Mouse (Mus musculus) erythroblast, embryonic 14.5 days (primary cell): ENCODE results near the gene Plek2. TPM values are rescaled to one million over a fixed set of nuclear protein-coding genes. Genes with fewer than 3 reads are reported as not detected.

Experiments used
- H3K27me3 ChIP-seq: 2 replicates; pipeline ENCODE4 v1.6.1; 2012; ENCODE audit warnings: inconsistent platforms; ENCODE audit not compliant: control insufficient read depth
- H3K36me3 ChIP-seq: 2 replicates; pipeline ENCODE4 v1.6.1; 2012; ENCODE audit warnings: mild to moderate bottlenecking, inconsistent platforms; ENCODE audit not compliant: control insufficient read depth
- H3K4me1 ChIP-seq: 2 replicates; pipeline ENCODE4 v1.6.1; 2012; ENCODE audit warnings: inconsistent platforms; ENCODE audit not compliant: control insufficient read depth
- H3K4me3 ChIP-seq: replicated peaks from 2 replicates; pipeline ENCODE3; 2012; ENCODE audit warnings: moderate library complexity, mild to moderate bottlenecking, inconsistent platforms
- H3K9me3 ChIP-seq: 2 replicates; pipeline ENCODE4 v1.6.1; 2012; ENCODE audit warnings: low read length, inconsistent platforms, mixed read lengths; ENCODE audit not compliant: control insufficient read depth
- GATA1 ChIP-seq: IDR thresholded peaks from 2 replicates; pipeline ENCODE4 v1.6.1; 2012; ENCODE audit warnings: low read length, inconsistent platforms, mixed read lengths
- TAL1 ChIP-seq: IDR thresholded peaks from 3 replicates; pipeline ENCODE4 v1.6.1; 2012; ENCODE audit warnings: low read length, inconsistent platforms, mixed read lengths
- polyA plus RNA-seq: library from polyadenylated mRNA; stranded (reverse); fragments of >175 nt; gene quantifications from 2 replicates; pipeline ENCODE4 v1.2.3, GENCODE M21; 2012

Gene Plek2
- polyA plus RNA-seq, result 8.1 and 8.2 TPM in 2 replicates

DNA sequence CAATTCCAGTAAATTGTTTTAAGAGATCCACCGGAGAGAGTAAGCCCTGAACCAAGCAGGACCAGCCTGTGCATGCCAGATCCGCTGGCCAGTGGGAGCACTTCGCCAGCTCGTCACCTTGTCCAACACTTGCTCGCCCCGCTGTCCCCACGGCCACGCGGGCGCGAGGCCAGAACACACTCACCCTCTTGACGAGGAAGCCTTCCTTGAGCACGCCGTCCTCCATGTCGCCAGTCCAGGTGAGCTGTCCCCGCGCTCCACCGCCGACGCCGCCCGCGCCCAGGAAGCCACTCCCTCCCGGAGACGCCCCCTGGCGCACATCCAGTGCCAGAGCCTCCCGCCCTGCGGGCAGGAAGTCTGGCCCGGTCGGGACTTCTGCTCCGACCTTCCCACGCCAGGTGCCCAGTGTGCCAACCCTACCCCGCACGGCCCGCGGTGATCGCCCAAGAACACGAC lies at the start of gene Plek2:
Plek2 (minus strand) TSS at position 258 of the 456 bp plus-strand sequence.
- Histone ChIP-seq H3K9me3 (peaks cover 9% of the 10 kb centered on the region), H3K27me3 (peaks cover 10% of the 10 kb centered on the region), H3K4me1 (peaks cover 92% of the 10 kb centered on the region), H3K36me3 (peaks cover 53% of the 10 kb centered on the region), H3K4me3 (peak within 1 kb of the TSS; percentile 79)
- TF ChIP-seq GATA1, result no peak
- no peak for TF ChIP-seq TAL1

DNA sequence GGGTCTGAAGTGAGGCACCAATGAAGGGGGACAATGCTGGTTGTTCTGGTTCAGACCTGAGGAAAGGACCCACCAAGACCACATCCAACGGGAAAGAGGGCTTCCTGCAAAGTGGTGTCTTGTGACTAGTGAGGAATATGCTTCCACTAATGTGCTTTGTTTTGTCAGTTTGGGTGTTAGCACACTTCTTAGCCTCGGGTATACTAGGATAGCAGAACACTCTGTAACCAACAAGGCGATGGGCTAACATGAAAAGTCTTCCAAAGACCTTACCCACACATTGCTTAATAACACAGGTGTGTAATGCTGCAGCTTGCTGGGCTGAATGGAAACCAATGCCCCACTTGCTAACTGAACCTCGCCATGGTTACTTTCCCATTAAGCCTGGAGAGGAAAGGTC lies 49.6 kb upstream of the Plek2 start:
- no peak overlapping the region for H3K4me3 ChIP-seq

DNA sequence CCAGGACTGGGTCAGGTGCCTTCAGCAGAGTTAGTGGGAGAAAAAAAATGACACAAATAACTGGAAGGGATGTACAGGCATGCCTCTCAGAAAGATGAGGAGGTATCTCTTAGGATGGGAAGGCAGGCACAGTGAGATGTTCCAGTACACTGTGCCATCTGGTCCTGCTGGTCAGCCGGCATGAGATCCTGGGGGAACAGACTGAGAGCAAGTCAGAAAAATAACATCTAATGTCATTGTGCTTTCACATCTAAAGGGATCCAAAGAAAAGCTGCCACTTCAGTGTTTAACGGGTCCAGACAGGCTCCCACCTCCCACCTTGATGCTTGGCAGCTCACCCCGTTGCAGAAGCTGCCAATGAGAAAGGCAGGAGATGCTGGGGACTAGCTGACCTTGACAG lies 45.7 kb upstream of the Plek2 start:
- no peak for TF ChIP-seq GATA1
- no peak for TF ChIP-seq TAL1

More for the DNA sequence above, 49.6 kb upstream of the Plek2 start:
- TF ChIP-seq TAL1 (no peak), GATA1 (no peak)
- H3K27me3 ChIP-seq, result peaks cover 2% of the 10 kb centered on the region; the same call in 1 of the 2 replicates
- no peaks in the 10 kb centered on the region for H3K4me1 ChIP-seq
- 0 out of 2 replicates have a peak, but pooled peaks cover 2% of the 10 kb centered on the region for H3K9me3 ChIP-seq
- H3K36me3 ChIP-seq, result no peaks in the 10 kb centered on the region

DNA sequence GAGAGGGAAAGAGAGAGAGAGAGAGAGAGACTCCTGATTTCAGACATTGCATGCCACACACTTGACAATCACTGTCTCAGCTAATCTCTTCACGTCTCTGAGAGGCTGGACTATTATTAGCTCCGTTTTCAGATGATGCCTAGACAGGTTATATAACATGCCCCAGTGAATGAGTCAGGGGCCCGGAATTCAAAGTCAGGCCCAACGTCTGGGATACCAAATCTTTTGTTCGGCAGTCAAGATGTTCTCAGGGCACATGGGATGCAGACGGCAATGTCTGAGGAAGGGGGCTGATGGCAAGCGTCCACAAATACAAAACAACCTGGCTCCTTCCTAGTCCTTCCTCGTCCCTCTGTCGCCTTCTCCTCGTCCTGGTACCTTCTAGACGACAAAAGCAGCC lies 45.3 kb upstream of the Plek2 start:
- TF ChIP-seq TAL1, result no peak
- TF ChIP-seq GATA1, result no peak
- Histone ChIP-seq H3K27me3 (peaks cover 7% of the 10 kb centered on the region; the same call in 1 of the 2 replicates), H3K9me3 (0 out of 2 replicates have a peak, but pooled peaks cover 2% of the 10 kb centered on the region), H3K4me3 (no peak overlapping the region), H3K4me1 (no peaks in the 10 kb centered on the region), H3K36me3 (no peaks in the 10 kb centered on the region)

More for the DNA sequence above, 45.7 kb upstream of the Plek2 start:
- Histone ChIP-seq H3K27me3 (peaks cover 5% of the 10 kb centered on the region; the same call in 1 of the 2 replicates), H3K9me3 (0 out of 2 replicates have a peak, but pooled peaks cover 2% of the 10 kb centered on the region), H3K4me1 (no peaks in the 10 kb centered on the region), H3K36me3 (no peaks in the 10 kb centered on the region), H3K4me3 (no peak overlapping the region)

DNA sequence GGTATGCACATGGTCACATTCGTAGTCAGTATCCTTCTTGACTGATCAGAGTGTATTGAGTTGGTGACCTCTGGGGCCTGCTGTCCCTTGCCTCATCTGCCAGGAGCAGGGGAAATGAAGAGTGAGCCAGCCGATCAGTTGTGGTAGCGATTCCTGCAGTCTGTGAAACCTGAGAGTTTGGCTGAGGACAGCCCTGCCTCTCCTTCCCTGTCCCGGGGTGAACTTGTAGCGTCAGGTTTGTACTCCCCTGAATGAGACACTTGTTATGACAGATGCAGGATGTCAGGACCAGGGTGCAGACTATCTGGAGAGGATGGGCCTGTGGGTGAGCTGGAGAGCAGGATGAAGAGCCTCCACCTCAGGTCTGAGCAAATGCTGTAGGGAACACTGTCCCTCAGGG lies 40.9 kb upstream of the Plek2 start:
- no peak overlapping the region for H3K4me3 ChIP-seq
- TF ChIP-seq GATA1 (no peak), TAL1 (no peak)
- H3K27me3 ChIP-seq, result peaks cover 25% of the 10 kb centered on the region; the same call in 1 of the 2 replicates
- H3K4me1 ChIP-seq, result no peaks in the 10 kb centered on the region
- no peaks in the 10 kb centered on the region for H3K36me3 ChIP-seq
- no peaks in the 10 kb centered on the region for H3K9me3 ChIP-seq

DNA sequence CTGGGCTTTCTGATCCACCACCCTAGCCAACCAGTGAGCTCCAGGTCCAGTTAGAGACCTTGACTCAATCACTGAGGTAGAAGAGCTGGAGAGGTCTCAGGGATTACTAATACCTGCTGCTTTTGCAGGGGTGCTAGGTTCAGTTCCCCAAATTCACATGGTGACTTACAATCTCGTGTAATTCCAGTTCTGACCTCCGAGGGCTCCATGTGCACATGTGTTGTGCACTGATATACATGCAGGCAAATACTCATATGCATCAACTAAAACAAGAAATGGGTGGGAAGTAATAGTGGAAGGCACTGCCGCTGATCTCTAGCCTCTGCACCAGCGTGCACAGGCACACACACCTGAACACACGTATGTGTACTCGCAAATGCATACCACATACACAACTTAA lies 40.4 kb upstream of the Plek2 start:
- H3K4me1 ChIP-seq, result no peaks in the 10 kb centered on the region
- no peak overlapping the region for H3K4me3 ChIP-seq
- H3K36me3 ChIP-seq, result no peaks in the 10 kb centered on the region
- H3K9me3 ChIP-seq, result no peaks in the 10 kb centered on the region
- H3K27me3 ChIP-seq, result peaks cover 23% of the 10 kb centered on the region; the same call in 1 of the 2 replicates
- no peak for TF ChIP-seq TAL1
- no peak for TF ChIP-seq GATA1

DNA sequence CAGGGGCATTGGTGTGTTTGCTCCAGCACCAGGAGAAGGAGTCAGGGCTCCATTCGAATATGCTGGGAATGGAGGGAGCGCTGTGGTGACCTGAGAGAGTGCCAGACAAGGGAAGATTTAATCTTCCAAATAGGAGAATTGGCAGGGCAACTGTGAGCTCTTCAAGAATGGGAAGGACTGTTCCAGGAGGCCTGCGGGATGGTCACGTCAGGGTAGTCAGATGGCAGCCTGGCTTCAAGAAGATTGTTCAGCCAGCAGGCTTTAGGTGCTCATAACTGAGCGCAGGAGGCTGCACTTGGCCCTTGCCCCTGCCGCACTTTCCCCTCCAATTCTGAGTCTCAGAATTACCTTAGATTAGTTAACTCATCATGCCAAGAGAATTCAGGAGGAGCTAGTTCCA lies 36.2 kb upstream of the Plek2 start:
- TF ChIP-seq GATA1 (no peak), TAL1 (no peak)
- H3K36me3 ChIP-seq, result no peaks in the 10 kb centered on the region
- no peaks in the 10 kb centered on the region for H3K4me1 ChIP-seq
- H3K4me3 ChIP-seq, result no peak overlapping the region
- H3K27me3 ChIP-seq, result peaks cover 31% of the 10 kb centered on the region; the same call in 1 of the 2 replicates
- no peaks in the 10 kb centered on the region for H3K9me3 ChIP-seq

DNA sequence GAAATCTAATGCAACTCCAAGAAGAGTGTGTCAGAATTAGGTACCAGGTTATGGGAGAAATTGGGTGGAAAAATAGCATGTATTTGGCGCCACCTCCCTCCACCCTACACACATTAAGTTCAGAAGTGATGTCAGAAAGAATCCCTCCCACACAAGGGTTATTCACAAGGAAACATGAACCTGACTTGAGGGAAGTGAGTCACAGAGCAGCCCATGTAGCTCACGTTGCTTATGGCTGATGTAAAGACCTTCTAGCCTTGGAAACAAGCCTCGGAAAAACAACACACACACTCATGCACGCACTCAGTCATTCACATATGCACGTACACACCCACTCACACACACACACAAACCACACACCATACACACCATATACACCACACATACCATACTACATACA lies 33.3 kb upstream of the Plek2 start:
- H3K36me3 ChIP-seq, result no peaks in the 10 kb centered on the region
- H3K9me3 ChIP-seq, result no peaks in the 10 kb centered on the region
- no peak overlapping the region for H3K4me3 ChIP-seq
- peaks cover 23% of the 10 kb centered on the region; the same call in 1 of the 2 replicates for H3K27me3 ChIP-seq
- H3K4me1 ChIP-seq, result no peaks in the 10 kb centered on the region
- TF ChIP-seq TAL1, result no peak

DNA sequence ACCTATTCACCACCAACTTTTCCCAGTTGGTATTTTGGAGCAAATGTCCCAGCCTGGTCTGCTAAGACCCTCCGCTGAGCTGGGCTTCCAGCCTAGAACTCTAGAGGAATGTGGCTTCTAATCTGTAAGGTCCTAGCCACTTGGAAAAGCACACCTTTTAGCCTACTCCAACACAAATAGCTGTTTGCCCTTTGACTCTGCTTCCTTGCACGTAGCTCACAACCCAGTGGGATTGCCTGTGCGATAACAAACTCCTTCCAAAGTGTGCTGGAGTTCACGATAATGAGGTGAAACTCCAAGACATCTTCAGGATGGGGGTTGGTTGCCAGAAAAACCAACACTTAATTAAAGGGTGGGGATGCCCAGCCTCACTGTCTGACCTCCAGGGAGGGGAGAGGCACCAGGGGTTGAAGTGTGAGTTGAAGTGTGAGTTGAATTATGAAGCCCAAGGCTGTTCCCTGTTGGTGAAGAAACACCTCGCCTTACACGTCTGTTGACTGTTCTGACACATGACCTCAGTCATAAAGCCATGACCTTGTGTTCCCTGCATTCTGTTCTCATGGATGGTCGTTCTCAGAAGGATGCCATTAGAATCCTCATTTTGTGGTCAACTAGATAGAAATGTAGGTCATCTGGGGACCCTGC lies 32.8 kb upstream of the Plek2 start:
- peaks cover 19% of the 10 kb centered on the region; the same call in 1 of the 2 replicates for H3K27me3 ChIP-seq
- no peaks in the 10 kb centered on the region for H3K36me3 ChIP-seq
- no peaks in the 10 kb centered on the region for H3K4me1 ChIP-seq
- no peaks in the 10 kb centered on the region for H3K9me3 ChIP-seq
- H3K4me3 ChIP-seq, result no peak overlapping the region
- TF ChIP-seq GATA1 (no peak), TAL1 (no peak)

DNA sequence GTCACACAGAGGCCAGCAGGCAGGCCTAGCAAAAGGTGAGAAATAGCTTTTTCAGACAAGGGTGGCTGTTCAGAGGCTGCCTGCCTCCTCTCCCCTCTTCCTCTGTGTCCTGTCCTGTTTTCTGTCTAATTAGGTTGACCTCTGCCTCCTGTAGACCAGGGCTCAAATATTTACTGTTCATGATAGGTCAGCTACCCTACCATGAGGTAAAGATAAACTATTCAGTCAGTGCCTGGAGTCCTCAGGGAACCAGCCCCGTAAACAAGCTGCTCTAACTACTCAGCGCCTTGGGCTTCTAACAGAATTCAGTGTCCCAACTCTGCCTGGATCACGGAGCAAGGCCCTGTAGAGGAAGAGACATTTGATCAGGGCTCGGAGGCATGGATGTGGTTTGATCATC lies 29.7 kb upstream of the Plek2 start:
- no peaks in the 10 kb centered on the region for H3K4me1 ChIP-seq
- no peak overlapping the region for H3K4me3 ChIP-seq

More for the DNA sequence above, 29.7 kb upstream of the Plek2 start:
- Histone ChIP-seq H3K36me3 (no peaks in the 10 kb centered on the region), H3K9me3 (no peaks in the 10 kb centered on the region), H3K27me3 (peaks cover 17% of the 10 kb centered on the region; the same call in 1 of the 2 replicates)
- TF ChIP-seq GATA1 (no peak), TAL1 (no peak)
